Mouse (Mus musculus) forebrain, embryonic 16.5 days (tissue): ENCODE measurements around the gene Dusp18. TPM values are rescaled to one million over a fixed set of nuclear protein-coding genes. Genes with fewer than 3 reads are reported as not detected.

ENCODE experiments used
- ATAC-seq: fragments of 200-750 bp; cut with Nextera tagmentation; 2 replicates; pipeline ENCODE4 v1.8.0; 2017; ENCODE audit warnings: mild to moderate bottlenecking, moderate library complexity
- H3K27ac ChIP-seq: fragments of 300-500 bp; sonication (generic); 2 replicates; pipeline ENCODE4 v1.5.1; 2014; ENCODE audit warnings: low read length, control low read depth
- H3K27me3 ChIP-seq: fragments of 300-500 bp; sonication (generic); replicated peaks from 2 replicates; pipeline ENCODE4 v1.6.1; 2014; ENCODE audit warnings: low read length; ENCODE audit not compliant: control insufficient read depth, insufficient read depth
- H3K36me3 ChIP-seq: fragments of 300-500 bp; sonication (generic); 2 replicates; pipeline ENCODE4 v1.6.1; 2014; ENCODE audit not compliant: control insufficient read depth, insufficient read depth
- H3K4me1 ChIP-seq: fragments of 300-500 bp; sonication (generic); replicated peaks from 2 replicates; pipeline ENCODE4 v1.6.1; 2014; ENCODE audit warnings: low read length; ENCODE audit not compliant: control insufficient read depth, insufficient read depth
- H3K4me2 ChIP-seq: fragments of 300-500 bp; sonication (generic); 2 replicates; pipeline ENCODE4 v1.6.1; 2014; ENCODE audit warnings: mild to moderate bottlenecking, low read length, control low read depth
- H3K4me3 ChIP-seq: fragments of 300-500 bp; sonication (generic); replicated peaks from 2 replicates; pipeline ENCODE4 v1.5.1; 2014; ENCODE audit warnings: mild to moderate bottlenecking, low read length, control low read depth
- H3K9ac ChIP-seq: fragments of 300-500 bp; sonication (generic); replicated peaks from 2 replicates; pipeline ENCODE4 v1.6.1; 2014; ENCODE audit warnings: low read depth, low read length, control low read depth
- H3K9me3 ChIP-seq: fragments of 300-500 bp; sonication (generic); 2 replicates; pipeline ENCODE4 v1.6.1; 2016; ENCODE audit warnings: low read length; ENCODE audit not compliant: control insufficient read depth
- WGBS: fragments of 180-500 bp; shearing (Covaris S2); extraction: QIAGEN DNeasy Blood & Tissue Kit; methylation state at CpG from one replicate; pipeline ENCODE4 v1.1.7; 2014; 5-methylcytosine and 5-hydroxymethylcytosine counted together
- polyA plus RNA-seq: library from polyadenylated mRNA; unstranded; fragments of >200 nt; fragmentation: Nextera tagmentation; extraction: Ambion mirVana; gene quantifications from 2 replicates; pipeline ENCODE4 v1.2.1, GENCODE M21; 2015

The Dusp18 gene
- polyA plus RNA-seq, 1 experiment from 2014 or later, result 46.0 TPM

GRCm38 (mm10) chr11:3918738-3919137, 23.7 kb downstream of the Dusp18 start:
- WGBS, result 42% methylated on average over 1 of the region's 1 CpGs
- no peak for ATAC-seq
- Histone ChIP-seq H3K27ac (no peak overlapping the region), H3K9ac (no peak overlapping the region), H3K4me2 (no peak overlapping the region), H3K4me3 (no peak overlapping the region), H3K27me3 (no peaks in the 10 kb centered on the region), H3K36me3 (no peaks in the 10 kb centered on the region), H3K4me1 (peaks cover 2% of the 10 kb centered on the region; the same call in 1 of the 2 replicates), H3K9me3 (no peaks in the 10 kb centered on the region)

GRCm38 (mm10) chr11:3920476-3920875, 25.4 kb downstream of the Dusp18 start:
- Histone ChIP-seq H3K4me1 (no peaks in the 10 kb centered on the region), H3K36me3 (no peaks in the 10 kb centered on the region), H3K9me3 (no peaks in the 10 kb centered on the region), H3K4me3 (no peak overlapping the region), H3K9ac (no peak overlapping the region), H3K27ac (no peak overlapping the region), H3K4me2 (no peak overlapping the region), H3K27me3 (no peaks in the 10 kb centered on the region)
- no peak for ATAC-seq
- WGBS, result 88% methylated on average over 7 of the region's 7 CpGs

- Histone ChIP-seq H3K4me1 (no peaks in the 10 kb centered on the region), H3K36me3 (no peaks in the 10 kb centered on the region), H3K4me3 (no peak overlapping the region), H3K27ac (no peak overlapping the region), H3K9ac (no peak overlapping the region), H3K27me3 (no peaks in the 10 kb centered on the region), H3K9me3 (no peaks in the 10 kb centered on the region), H3K4me2 (no peak overlapping the region)
- WGBS, result 21% methylated on average over 8 of the region's 8 CpGs
- peak; percentile 52; the same call in 1 of the 2 replicates for ATAC-seq
Measured at GRCm38 (mm10) chr11:3921281-3921850, 26.3 kb downstream of the Dusp18 start.

GRCm38 (mm10) chr11:3922115-3922514, 27.1 kb downstream of the Dusp18 start:
- 94% methylated on average over 9 of the region's 9 CpGs for WGBS
- no peaks in the 10 kb centered on the region for H3K36me3 ChIP-seq
- H3K9me3 ChIP-seq, result no peaks in the 10 kb centered on the region
- ATAC-seq, result no peak
- H3K4me3 ChIP-seq, result no peak overlapping the region
- no peak overlapping the region for H3K27ac ChIP-seq
- H3K4me2 ChIP-seq, result no peak overlapping the region
- no peaks in the 10 kb centered on the region for H3K27me3 ChIP-seq
- H3K4me1 ChIP-seq, result no peaks in the 10 kb centered on the region
- H3K9ac ChIP-seq, result no peak overlapping the region

GRCm38 (mm10) chr11:3922731-3923130, 27.7 kb downstream of the Dusp18 start:
- Histone ChIP-seq H3K36me3 (no peaks in the 10 kb centered on the region), H3K4me2 (no peak overlapping the region), H3K4me1 (no peaks in the 10 kb centered on the region), H3K4me3 (no peak overlapping the region), H3K27me3 (no peaks in the 10 kb centered on the region), H3K9ac (no peak overlapping the region), H3K27ac (no peak overlapping the region), H3K9me3 (no peaks in the 10 kb centered on the region)
- 96% methylated on average over 6 of the region's 6 CpGs for WGBS
- ATAC-seq, result no peak

- ATAC-seq, result no peak
- H3K27ac ChIP-seq, result no peak overlapping the region
- no peaks in the 10 kb centered on the region for H3K9me3 ChIP-seq
- no peak overlapping the region for H3K4me2 ChIP-seq
- no peak overlapping the region for H3K4me3 ChIP-seq
- H3K4me1 ChIP-seq, result peaks cover under 1% of the 10 kb centered on the region
- 92% methylated on average over 10 of the region's 10 CpGs for WGBS
- no peaks in the 10 kb centered on the region for H3K27me3 ChIP-seq
- no peak overlapping the region for H3K9ac ChIP-seq
- H3K36me3 ChIP-seq, result no peaks in the 10 kb centered on the region
Measured at GRCm38 (mm10) chr11:3925916-3926315, 30.9 kb downstream of the Dusp18 start.

- H3K9ac ChIP-seq, result no peak overlapping the region
- H3K4me3 ChIP-seq, result no peak overlapping the region
- H3K4me2 ChIP-seq, result no peak overlapping the region
- ATAC-seq, result no peak
- H3K36me3 ChIP-seq, result no peaks in the 10 kb centered on the region
- H3K27ac ChIP-seq, result no peak overlapping the region
- WGBS, result 82% methylated on average over 4 of the region's 4 CpGs
- 0 out of 2 replicates have a peak, but pooled peaks cover 3% of the 10 kb centered on the region for H3K27me3 ChIP-seq
- H3K9me3 ChIP-seq, result no peaks in the 10 kb centered on the region
- peaks cover 13% of the 10 kb centered on the region for H3K4me1 ChIP-seq
Measured at GRCm38 (mm10) chr11:3930019-3930418, 35.0 kb downstream of the Dusp18 start.

- Histone ChIP-seq H3K4me1 (peaks cover 14% of the 10 kb centered on the region), H3K27ac (no peak overlapping the region), H3K9ac (no peak overlapping the region), H3K9me3 (no peaks in the 10 kb centered on the region), H3K36me3 (no peaks in the 10 kb centered on the region), H3K27me3 (0 out of 2 replicates have a peak, but pooled peaks cover 3% of the 10 kb centered on the region), H3K4me2 (no peak overlapping the region), H3K4me3 (no peak overlapping the region)
- ATAC-seq, result no peak
- 25% methylated on average over 6 of the region's 6 CpGs for WGBS
Measured at GRCm38 (mm10) chr11:3930931-3931330, 35.9 kb downstream of the Dusp18 start.

- Histone ChIP-seq H3K9ac (peak within 1 kb of the TSS; percentile 51), H3K4me1 (peaks cover 19% of the 10 kb centered on the region), H3K4me3 (peak within 1 kb of the TSS; percentile 42), H3K4me2 (peak within 1 kb of the TSS; percentile 49), H3K27ac (no peak within 1 kb of the TSS), H3K27me3 (0 out of 2 replicates have a peak, but pooled peaks cover 3% of the 10 kb centered on the region), H3K36me3 (no peaks in the 10 kb centered on the region), H3K9me3 (no peaks in the 10 kb centered on the region)
- under 1% methylated on average over 23 of the region's 26 CpGs for WGBS
- ATAC-seq, result peak; percentile 60
Measured at GRCm38 (mm10) chr11:3931511-3932211, 36.6 kb downstream of the Dusp18 start, which contains the start of gene Tcn2. Tcn2 (minus strand) TSS chr11:3932159.
